Mouse (Mus musculus) heart, embryonic 10.5 days (tissue): ENCODE measurements around the gene Slc30a5. TPM values are rescaled to one million over a fixed set of nuclear protein-coding genes. Genes with fewer than 3 reads are reported as not detected.
"Not testable (repeated sequence)": the region's sequence is repeated elsewhere in the genome, so short reads cannot be mapped to it uniquely, and the experiment has no call there.

Experiments
- DNase-seq: peaks from one replicate; pipeline ENCODE4 v3.0.0-alpha.2; 2017; ENCODE audit warnings: low spot score
- H3K27ac ChIP-seq: fragments of 300-500 bp; sonication (generic); 2 replicates; pipeline ENCODE4 v1.5.1; 2016; ENCODE audit warnings: mild to moderate bottlenecking
- H3K27me3 ChIP-seq: fragments of 300-500 bp; sonication (generic); 2 replicates; pipeline ENCODE4 v1.6.1; 2016; ENCODE audit warnings: mild to moderate bottlenecking; ENCODE audit not compliant: poor library complexity, insufficient read depth, severe bottlenecking
- H3K36me3 ChIP-seq: fragments of 300-500 bp; sonication (generic); 2 replicates; pipeline ENCODE4 v1.6.1; 2016; ENCODE audit warnings: mild to moderate bottlenecking, moderate library complexity
- H3K4me1 ChIP-seq: fragments of 300-500 bp; sonication (generic); 2 replicates; pipeline ENCODE4 v1.6.1; 2016; ENCODE audit warnings: mild to moderate bottlenecking
- H3K4me3 ChIP-seq: fragments of 300-500 bp; sonication (generic); 2 replicates; pipeline ENCODE4 v1.5.1; 2016; ENCODE audit warnings: mild to moderate bottlenecking, moderate library complexity
- H3K9me3 ChIP-seq: fragments of 300-500 bp; sonication (generic); 2 replicates; pipeline ENCODE4 v1.6.1; 2016; ENCODE audit warnings: mild to moderate bottlenecking, moderate library complexity
- WGBS: fragments of 180-500 bp; shearing (Covaris S2); methylation state at CpG from one replicate; pipeline ENCODE4 v1.1.7; 2016; 5-methylcytosine and 5-hydroxymethylcytosine counted together
- polyA plus RNA-seq: library from polyadenylated mRNA; unstranded; fragments of >200 nt; fragmentation: Nextera tagmentation; extraction: Ambion mirVana; gene quantifications from 2 replicates; pipeline ENCODE4 v1.2.1, GENCODE M21; 2016

Slc30a5 gene
- polyA plus RNA-seq, 1 experiment from 2014 or later, result 45.6 TPM

- 0 out of 2 replicates have a peak overlapping the region, but pooled peaks have one; percentile 98 for H3K4me3 ChIP-seq
- no peak overlapping the region for H3K27ac ChIP-seq
- DNase-seq, result no peak
These were observed 2.1 kb downstream of the Slc30a5 start for GRCm38 (mm10) chr13:100831123-100831522.

GRCm38 (mm10) chr13:100825627-100826410 is 7.4 kb downstream of the Slc30a5 start:
- H3K9me3 ChIP-seq, result no peaks in the 10 kb centered on the region
- peaks cover 68% of the 10 kb centered on the region for H3K36me3 ChIP-seq
- DNase-seq, result no peak
- no peak overlapping the region for H3K27ac ChIP-seq
- 0 out of 2 replicates have a peak, but pooled peaks cover 2% of the 10 kb centered on the region for H3K4me1 ChIP-seq
- H3K27me3 ChIP-seq, result no peaks in the 10 kb centered on the region
- WGBS, result 87% methylated on average over 9 of the region's 9 CpGs
- no peak overlapping the region for H3K4me3 ChIP-seq

More at GRCm38 (mm10) chr13:100831123-100831522, 2.1 kb downstream of the Slc30a5 start:
- no peaks in the 10 kb centered on the region for H3K9me3 ChIP-seq
- H3K36me3 ChIP-seq, result peaks cover 20% of the 10 kb centered on the region
- peaks cover 16% of the 10 kb centered on the region for H3K4me1 ChIP-seq
- peaks cover 6% of the 10 kb centered on the region; the same call in 1 of the 2 replicates for H3K27me3 ChIP-seq
- WGBS, result 84% methylated on average over 6 of the region's 6 CpGs

- H3K4me3 ChIP-seq, result no peak overlapping the region
- no peaks in the 10 kb centered on the region for H3K27me3 ChIP-seq
- WGBS, result 88% methylated on average over 3 of the region's 3 CpGs
- no peaks in the 10 kb centered on the region for H3K9me3 ChIP-seq
- peaks cover 77% of the 10 kb centered on the region for H3K36me3 ChIP-seq
- H3K27ac ChIP-seq, result no peak overlapping the region
- H3K4me1 ChIP-seq, result no peaks in the 10 kb centered on the region
- DNase-seq, result no peak
These were observed 8.3 kb downstream of the Slc30a5 start for GRCm38 (mm10) chr13:100824916-100825315.

GRCm38 (mm10) chr13:100824306-100824705 is 8.9 kb downstream of the Slc30a5 start:
- no peak overlapping the region for H3K27ac ChIP-seq
- WGBS, result 86% methylated on average over 6 of the region's 6 CpGs
- H3K27me3 ChIP-seq, result no peaks in the 10 kb centered on the region
- DNase-seq, result no peak
- peaks cover 82% of the 10 kb centered on the region for H3K36me3 ChIP-seq
- H3K4me3 ChIP-seq, result no peak overlapping the region
- H3K9me3 ChIP-seq, result no peaks in the 10 kb centered on the region
- no peaks in the 10 kb centered on the region for H3K4me1 ChIP-seq

- Histone ChIP-seq H3K27me3 (no peaks in the 10 kb centered on the region), H3K27ac (no peak overlapping the region), H3K4me3 (no peak overlapping the region), H3K9me3 (no peaks in the 10 kb centered on the region), H3K4me1 (no peaks in the 10 kb centered on the region), H3K36me3 (peaks cover 87% of the 10 kb centered on the region)
- WGBS, result 94% methylated on average over 3 of the region's 3 CpGs
- no peak for DNase-seq
These were observed 9.4 kb downstream of the Slc30a5 start for GRCm38 (mm10) chr13:100823863-100824262.

GRCm38 (mm10) chr13:100814451-100814850 is 18.8 kb downstream of the Slc30a5 start:
- Histone ChIP-seq H3K36me3 (peaks cover 89% of the 10 kb centered on the region), H3K4me3 (no peak overlapping the region), H3K27ac (no peak overlapping the region), H3K4me1 (no peaks in the 10 kb centered on the region), H3K9me3 (no peaks in the 10 kb centered on the region), H3K27me3 (no peaks in the 10 kb centered on the region)
- WGBS, result 88% methylated on average over 6 of the region's 6 CpGs
- no peak for DNase-seq

- Histone ChIP-seq H3K9me3 (no peaks in the 10 kb centered on the region), H3K36me3 (peaks cover 88% of the 10 kb centered on the region), H3K4me1 (no peaks in the 10 kb centered on the region), H3K27ac (no peak overlapping the region), H3K4me3 (no peak overlapping the region), H3K27me3 (no peaks in the 10 kb centered on the region)
- DNase-seq, result no peak
- WGBS, result 93% methylated on average over 3 of the region's 3 CpGs
These were observed 27.5 kb downstream of the Slc30a5 start for GRCm38 (mm10) chr13:100805776-100806175.

- Histone ChIP-seq H3K4me1 (no peaks in the 10 kb centered on the region), H3K27me3 (no peaks in the 10 kb centered on the region), H3K4me3 (no peak overlapping the region), H3K36me3 (peaks cover 17% of the 10 kb centered on the region), H3K27ac (no peak overlapping the region), H3K9me3 (no peaks in the 10 kb centered on the region)
- no peak for DNase-seq
- WGBS, result 86% methylated on average over 6 of the region's 6 CpGs
These were observed 36.1 kb downstream of the Slc30a5 start for GRCm38 (mm10) chr13:100797171-100797570.

- Histone ChIP-seq H3K27me3 (no peaks in the 10 kb centered on the region), H3K36me3 (peaks cover 10% of the 10 kb centered on the region), H3K4me1 (peaks cover 12% of the 10 kb centered on the region), H3K4me3 (no peak overlapping the region), H3K9me3 (no peaks in the 10 kb centered on the region), H3K27ac (no peak overlapping the region)
- WGBS, result 79% methylated on average over 3 of the region's 3 CpGs
- peak; percentile 42 for DNase-seq
These were observed 44.1 kb downstream of the Slc30a5 start for GRCm38 (mm10) chr13:100789083-100789482.

- not testable (repeated sequence) for H3K9me3 ChIP-seq, H3K4me3 ChIP-seq, H3K27ac ChIP-seq, H3K27me3 ChIP-seq
- DNase-seq, result peak; percentile 39
- 95% methylated on average over 13 of the region's 14 CpGs for WGBS
- peaks cover 20% of the 10 kb centered on the region for H3K36me3 ChIP-seq
- peaks cover 20% of the 10 kb centered on the region for H3K4me1 ChIP-seq
These were observed 45.2 kb downstream of the Slc30a5 start for GRCm38 (mm10) chr13:100788057-100788456.

GRCm38 (mm10) chr13:100787316-100788010 is 45.8 kb downstream of the Slc30a5 start:
- Histone ChIP-seq H3K9me3 (no peaks in the 10 kb centered on the region), H3K4me3 (no peak overlapping the region), H3K36me3 (peaks cover 26% of the 10 kb centered on the region), H3K27me3 (no peaks in the 10 kb centered on the region), H3K4me1 (peaks cover 20% of the 10 kb centered on the region), H3K27ac (no peak overlapping the region)
- peak; percentile 51 for DNase-seq
- 76% methylated on average over 6 of the region's 6 CpGs for WGBS

- Histone ChIP-seq H3K4me1 (peaks cover 20% of the 10 kb centered on the region), H3K27me3 (no peaks in the 10 kb centered on the region), H3K27ac (peak within 1 kb of the TSS; percentile 93), H3K36me3 (peaks cover 35% of the 10 kb centered on the region), H3K4me3 (peak within 1 kb of the TSS; percentile 78), H3K9me3 (no peaks in the 10 kb centered on the region)
- DNase-seq, result peak; percentile 98
- under 1% methylated on average over 35 of the region's 35 CpGs for WGBS
These were observed 46.8 kb downstream of the Slc30a5 start, which contains the start of gene Ccnb1 for GRCm38 (mm10) chr13:100786414-100786867. Gene Ccnb1, minus strand, starts transcription at chr13:100786570.

- under 1% methylated on average over 30 of the region's 30 CpGs for WGBS
- no peaks in the 10 kb centered on the region for H3K27me3 ChIP-seq
- no peaks in the 10 kb centered on the region for H3K9me3 ChIP-seq
- peak overlapping the region; percentile 93 for H3K27ac ChIP-seq
- peaks cover 20% of the 10 kb centered on the region for H3K4me1 ChIP-seq
- H3K4me3 ChIP-seq, result peak overlapping the region; percentile 78
- DNase-seq, result peak; percentile 77
- H3K36me3 ChIP-seq, result peaks cover 40% of the 10 kb centered on the region
These were observed 47.3 kb downstream of the Slc30a5 start for GRCm38 (mm10) chr13:100785806-100786413.
